Mouse (Mus musculus): ENCODE data around the gene Pitpnm1.

DNA sequence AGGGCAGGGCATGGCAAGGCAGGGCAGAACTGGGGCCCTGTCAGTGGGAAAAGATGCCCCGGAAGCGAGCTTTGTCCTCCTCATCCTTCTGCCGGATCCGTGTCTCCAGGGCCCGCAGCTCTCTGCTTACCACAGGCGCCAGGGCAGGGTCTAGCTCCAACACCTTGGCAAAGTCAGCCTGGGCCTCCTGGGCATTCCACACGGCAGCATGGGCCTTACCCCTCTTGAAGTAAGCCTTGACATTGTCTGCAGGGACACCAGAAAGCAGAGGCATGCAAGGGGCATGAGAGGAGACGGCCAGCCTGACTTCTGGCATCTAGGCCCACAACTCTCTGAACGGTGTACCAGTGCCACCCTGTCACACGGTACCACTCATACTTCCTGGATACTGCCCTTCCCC lies 14.8 kb downstream of the Pitpnm1 start:
- TF ChIP-seq CTCF (IDR thresholded peaks at IDR 0.05) (no peak), EP300 (IDR thresholded peaks at IDR 0.05) (no peak)

Data from lung, postnatal 0 days (tissue).